Mouse (Mus musculus): ENCODE data around the gene Haspin.

The Haspin gene

GRCm38 (mm10) chr11:73144261-73144681, 6.2 kb upstream of the Haspin start:
- DNase-seq, result peak; percentile 44 to 69

GRCm38 (mm10) chr11:73137116-73137515, 978 bp downstream of the Haspin start:
- DNase-seq, result peak; percentile 21 to 24

GRCm38 (mm10) chr11:73136587-73136986, 1.5 kb downstream of the Haspin start:
- no peak for DNase-seq

- no peak for DNase-seq
Observed at GRCm38 (mm10) chr11:73134222-73134621, 3.9 kb downstream of the Haspin start.

GRCm38 (mm10) chr11:73132999-73133398, 5.1 kb downstream of the Haspin start:
- DNase-seq, result no peak

- peak; percentile 61 to 69 for DNase-seq
Observed at GRCm38 (mm10) chr11:73131020-73131419, 7.1 kb downstream of the Haspin start.

- DNase-seq, result no peak
Observed at GRCm38 (mm10) chr11:73126495-73126894, 11.6 kb downstream of the Haspin start.

- DNase-seq, result no peak
Observed at GRCm38 (mm10) chr11:73111414-73111813, 26.7 kb downstream of the Haspin start.

GRCm38 (mm10) chr11:73109941-73110340, 28.2 kb downstream of the Haspin start:
- no peak for DNase-seq

GRCm38 (mm10) chr11:73108898-73109625, 29.0 kb downstream of the Haspin start:
- DNase-seq, result no peak

GRCm38 (mm10) chr11:73108195-73108897, 29.7 kb downstream of the Haspin start:
- DNase-seq, result no peak

GRCm38 (mm10) chr11:73107358-73107757, 30.7 kb downstream of the Haspin start:
- peak; percentile 57 to 80 for DNase-seq

GRCm38 (mm10) chr11:73105246-73105645, 32.8 kb downstream of the Haspin start:
- no peak for DNase-seq

GRCm38 (mm10) chr11:73101308-73101707, 36.8 kb downstream of the Haspin start:
- no peak for DNase-seq

GRCm38 (mm10) chr11:73099976-73100750, 37.9 kb downstream of the Haspin start:
- DNase-seq, result no peak

- no peak for DNase-seq
Observed at GRCm38 (mm10) chr11:73098860-73099259, 39.2 kb downstream of the Haspin start.

GRCm38 (mm10) chr11:73094231-73094995, 43.7 kb downstream of the Haspin start:
- DNase-seq, result no peak

GRCm38 (mm10) chr11:73092877-73093276, 45.2 kb downstream of the Haspin start:
- DNase-seq, result no peak

- DNase-seq, result peak in 1 of 2 experiments; percentile 38
Observed at GRCm38 (mm10) chr11:73092057-73092456, 46.0 kb downstream of the Haspin start.

- DNase-seq, result no peak
Observed at GRCm38 (mm10) chr11:73090826-73091225, 47.3 kb downstream of the Haspin start.

GRCm38 (mm10) chr11:73090283-73090682, 47.8 kb downstream of the Haspin start, which contains the start of gene Itgae:
Gene Itgae (plus strand): TSS chr11:73090583.
- no peak for DNase-seq

- no peak for DNase-seq
Observed at GRCm38 (mm10) chr11:73087700-73088480, 50.2 kb downstream of the Haspin start.
